Mouse (Mus musculus): ENCODE results near the gene Emg1. TPM values are rescaled to one million over a fixed set of nuclear protein-coding genes. Genes with fewer than 3 reads are reported as not detected.
A peak's percentile ranks its signal among the peaks of the same experiment; 100 is the strongest.

Gene Emg1
- polyA plus RNA-seq, 1 experiment from 2014 or later = 201 TPM

GRCm38 (mm10) chr6:124746654-124747632 lies 35.0 kb upstream of the Emg1 start:
- Histone ChIP-seq H3K4me2 (replicated peaks) (peak overlapping the region; percentile 94), H3K9ac (peak overlapping the region; percentile 84; the same call in 1 of the 2 replicates), H3K4me3 (peak overlapping the region; percentile 54), H3K36me3 (peaks cover 67% of the 10 kb centered on the region), H3K27ac (no peak overlapping the region; the same call in 1 of the 2 replicates), H3K27me3 (no peaks in the 10 kb centered on the region), H3K9me3 (no peaks in the 10 kb centered on the region), H3K4me1 (peaks cover 28% of the 10 kb centered on the region)
- 90% methylated on average over 7 of the region's 7 CpGs for WGBS
- no peak for ATAC-seq (ENCODE audit: low FRiP score, low read depth)

- H3K36me3 ChIP-seq = peaks cover 67% of the 10 kb centered on the region
- peaks cover 33% of the 10 kb centered on the region for H3K4me1 ChIP-seq
- H3K4me3 ChIP-seq = peak overlapping the region; percentile 54
- peak; percentile 4; the same call in 1 of the 2 replicates for ATAC-seq (ENCODE audit: low FRiP score, low read depth)
- H3K27me3 ChIP-seq = no peaks in the 10 kb centered on the region
- no peaks in the 10 kb centered on the region for H3K9me3 ChIP-seq
- H3K9ac ChIP-seq = peak overlapping the region; percentile 84
- WGBS = 16% methylated on average over 8 of the region's 8 CpGs
- peak overlapping the region; percentile 88 for H3K27ac ChIP-seq
- peak overlapping the region; percentile 94 for H3K4me2 ChIP-seq (replicated peaks)
Measured at GRCm38 (mm10) chr6:124746296-124746605, 34.3 kb upstream of the Emg1 start.

DNA sequence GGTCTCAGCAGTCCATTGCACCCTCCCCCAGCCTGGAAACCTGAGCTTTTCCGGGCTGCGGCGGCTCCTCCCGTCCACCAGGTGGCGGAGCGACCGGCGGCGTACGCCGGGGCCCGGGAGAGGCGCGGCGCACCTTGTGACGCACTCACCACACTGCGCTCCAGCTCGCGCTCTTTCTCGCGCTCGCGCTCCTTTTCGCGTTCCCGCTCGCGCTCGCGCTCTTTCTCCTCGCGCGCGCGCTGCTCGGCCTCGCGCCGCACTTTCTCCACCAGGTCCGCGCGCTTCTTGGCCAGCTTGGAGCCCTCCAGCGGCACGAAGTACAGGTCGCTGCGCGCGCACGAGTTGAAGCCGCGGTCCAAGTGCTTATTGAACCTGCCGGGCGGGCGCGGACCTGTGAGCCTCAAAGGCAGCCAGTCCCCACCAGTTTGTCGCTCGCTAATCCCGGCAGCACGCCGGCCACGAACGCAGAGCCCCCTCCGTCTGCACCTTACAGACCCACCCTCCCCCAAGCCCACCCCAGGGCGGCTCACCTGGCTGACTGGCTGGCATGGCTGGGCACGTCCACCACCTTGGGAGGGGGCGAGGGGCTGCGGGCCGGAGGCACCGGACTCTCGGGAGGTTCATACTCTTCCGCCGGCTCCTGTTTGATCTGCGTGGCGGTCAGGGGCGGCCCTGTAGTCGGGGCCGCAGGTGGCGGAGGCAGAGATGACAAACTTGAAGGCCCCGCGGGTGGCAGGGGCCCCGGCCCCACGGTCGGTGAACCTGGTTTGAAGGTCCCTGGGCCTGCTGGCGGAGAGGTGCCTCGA lies 33.7 kb upstream of the Emg1 start:
- under 1% methylated on average over 77 of the region's 85 CpGs for WGBS
- Histone ChIP-seq H3K9me3 (no peaks in the 10 kb centered on the region), H3K27me3 (no peaks in the 10 kb centered on the region), H3K4me3 (peak overlapping the region; percentile 54), H3K9ac (peak overlapping the region; percentile 84), H3K4me2 (replicated peaks) (peak overlapping the region; percentile 94), H3K27ac (peak overlapping the region; percentile 88), H3K36me3 (peaks cover 67% of the 10 kb centered on the region), H3K4me1 (peaks cover 33% of the 10 kb centered on the region)
- peak; percentile 77 for ATAC-seq (ENCODE audit: low FRiP score, low read depth)

DNA sequence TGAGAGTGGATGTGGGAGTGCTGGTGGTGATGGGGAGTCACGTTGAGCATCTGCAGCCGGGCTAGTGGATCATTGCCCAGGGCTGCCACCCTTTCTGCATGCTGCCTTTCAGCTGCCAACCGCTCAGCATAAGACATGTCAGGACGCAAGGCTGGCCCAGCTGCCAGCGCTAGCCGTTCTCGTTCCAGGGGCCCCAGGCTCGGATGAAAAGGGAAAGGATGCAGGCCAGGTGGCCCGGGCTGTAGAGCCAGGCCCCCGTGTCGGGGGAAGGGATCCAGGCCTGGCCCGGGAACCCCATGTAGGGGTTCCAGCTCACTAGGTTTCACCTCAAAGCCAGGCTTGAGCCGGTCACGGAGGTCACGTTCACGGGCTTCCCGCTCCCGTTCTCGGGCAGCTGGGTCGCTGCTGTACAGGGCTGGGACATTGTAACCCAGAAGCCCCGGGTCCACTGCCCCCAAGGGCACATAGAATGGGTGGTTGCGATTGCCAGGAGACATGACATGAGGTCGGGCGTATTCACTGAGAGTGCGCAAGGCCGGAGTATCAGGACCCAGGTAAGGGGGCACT lies 32.9 kb upstream of the Emg1 start:
- peaks cover 64% of the 10 kb centered on the region for H3K36me3 ChIP-seq
- H3K4me1 ChIP-seq = peaks cover 37% of the 10 kb centered on the region
- no peak for ATAC-seq (ENCODE audit: low FRiP score, low read depth)
- WGBS = 70% methylated on average over 26 of the region's 26 CpGs
- no peaks in the 10 kb centered on the region for H3K27me3 ChIP-seq
- H3K9me3 ChIP-seq = no peaks in the 10 kb centered on the region
- H3K9ac ChIP-seq = peak overlapping the region; percentile 66
- peak overlapping the region; percentile 94 for H3K4me2 ChIP-seq (replicated peaks)
- H3K4me3 ChIP-seq = peak overlapping the region; percentile 54
- peak overlapping the region; percentile 74; the same call in 1 of the 2 replicates for H3K27ac ChIP-seq

- 89% methylated on average over 8 of the region's 8 CpGs for WGBS
- ATAC-seq (ENCODE audit: low FRiP score, low read depth) = no peak
- H3K4me2 ChIP-seq (replicated peaks) = no peak overlapping the region
- H3K36me3 ChIP-seq = peaks cover 63% of the 10 kb centered on the region
- H3K27me3 ChIP-seq = no peaks in the 10 kb centered on the region
- H3K9ac ChIP-seq = peak overlapping the region; percentile 26; the same call in 1 of the 2 replicates
- no peaks in the 10 kb centered on the region for H3K9me3 ChIP-seq
- H3K4me1 ChIP-seq = peaks cover 47% of the 10 kb centered on the region
- no peak overlapping the region for H3K4me3 ChIP-seq
- no peak overlapping the region for H3K27ac ChIP-seq
Measured at GRCm38 (mm10) chr6:124743647-124744046, 31.7 kb upstream of the Emg1 start.

DNA sequence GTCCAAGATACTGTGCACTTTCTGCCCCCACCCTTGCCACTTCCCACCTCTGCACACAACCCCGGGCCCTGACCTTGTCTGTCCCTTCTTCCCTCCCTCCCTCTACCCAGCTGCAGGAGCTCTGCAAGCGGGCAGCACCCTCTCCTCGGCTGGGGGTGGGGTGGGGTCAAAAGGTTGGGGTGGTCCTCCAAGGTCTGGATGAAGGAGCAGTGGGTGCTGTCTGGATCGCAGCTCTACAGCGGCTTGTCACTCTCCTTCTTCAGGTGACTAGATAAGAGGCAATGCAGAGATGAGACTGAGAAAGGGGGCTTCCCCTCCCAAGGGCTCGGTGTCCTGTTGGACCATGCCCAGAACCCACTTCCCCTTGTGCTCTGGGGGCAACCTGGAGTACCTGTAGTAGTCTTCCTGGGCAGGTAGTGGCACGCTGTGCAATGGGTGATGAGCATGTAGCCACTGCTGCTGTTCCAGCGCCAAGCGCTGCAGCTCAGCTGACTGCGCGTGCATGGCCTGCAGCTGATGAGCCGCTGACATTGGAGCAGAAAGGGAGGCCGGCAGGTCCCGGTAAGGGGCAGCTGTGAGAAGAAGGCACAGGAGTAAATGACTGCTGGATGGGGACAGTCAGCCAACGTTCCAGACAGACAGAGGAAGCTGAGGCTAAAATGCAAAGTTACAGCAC lies 31.0 kb upstream of the Emg1 start:
- H3K9me3 ChIP-seq = no peaks in the 10 kb centered on the region
- H3K4me1 ChIP-seq = peaks cover 51% of the 10 kb centered on the region
- no peak overlapping the region for H3K4me3 ChIP-seq
- no peak overlapping the region for H3K27ac ChIP-seq
- WGBS = 92% methylated on average over 15 of the region's 15 CpGs
- no peak overlapping the region for H3K4me2 ChIP-seq (replicated peaks)
- peak overlapping the region; percentile 26; the same call in 1 of the 2 replicates for H3K9ac ChIP-seq
- no peaks in the 10 kb centered on the region for H3K27me3 ChIP-seq
- peaks cover 57% of the 10 kb centered on the region for H3K36me3 ChIP-seq
- no peak for ATAC-seq (ENCODE audit: low FRiP score, low read depth)

- no peak for ATAC-seq (ENCODE audit: low FRiP score, low read depth)
- Histone ChIP-seq H3K36me3 (peaks cover 45% of the 10 kb centered on the region), H3K27ac (peak overlapping the region; percentile 99), H3K4me1 (peaks cover 47% of the 10 kb centered on the region), H3K9ac (peak overlapping the region; percentile 62), H3K4me2 (replicated peaks) (peak overlapping the region; percentile 71), H3K9me3 (no peaks in the 10 kb centered on the region), H3K4me3 (peak overlapping the region; percentile 74), H3K27me3 (no peaks in the 10 kb centered on the region)
- WGBS = 75% methylated on average over 3 of the region's 3 CpGs
Measured at GRCm38 (mm10) chr6:124741842-124742241, 29.9 kb upstream of the Emg1 start.

GRCm38 (mm10) chr6:124740888-124741761 lies 29.1 kb upstream of the Emg1 start, which contains the start of gene Grcc10:
Gene Grcc10 (minus strand): TSS chr6:124741374.
- peak within 1 kb of the TSS; percentile 99 for H3K27ac ChIP-seq
- WGBS = under 1% methylated on average over 41 of the region's 41 CpGs
- peak within 1 kb of the TSS; percentile 71 for H3K4me2 ChIP-seq (replicated peaks)
- peak within 1 kb of the TSS; percentile 74 for H3K4me3 ChIP-seq
- no peaks in the 10 kb centered on the region for H3K27me3 ChIP-seq
- H3K9me3 ChIP-seq = no peaks in the 10 kb centered on the region
- peak within 1 kb of the TSS; percentile 87 for H3K9ac ChIP-seq
- peaks cover 40% of the 10 kb centered on the region for H3K36me3 ChIP-seq
- peaks cover 39% of the 10 kb centered on the region for H3K4me1 ChIP-seq
- peak; percentile 85 for ATAC-seq (ENCODE audit: low FRiP score, low read depth)

DNA sequence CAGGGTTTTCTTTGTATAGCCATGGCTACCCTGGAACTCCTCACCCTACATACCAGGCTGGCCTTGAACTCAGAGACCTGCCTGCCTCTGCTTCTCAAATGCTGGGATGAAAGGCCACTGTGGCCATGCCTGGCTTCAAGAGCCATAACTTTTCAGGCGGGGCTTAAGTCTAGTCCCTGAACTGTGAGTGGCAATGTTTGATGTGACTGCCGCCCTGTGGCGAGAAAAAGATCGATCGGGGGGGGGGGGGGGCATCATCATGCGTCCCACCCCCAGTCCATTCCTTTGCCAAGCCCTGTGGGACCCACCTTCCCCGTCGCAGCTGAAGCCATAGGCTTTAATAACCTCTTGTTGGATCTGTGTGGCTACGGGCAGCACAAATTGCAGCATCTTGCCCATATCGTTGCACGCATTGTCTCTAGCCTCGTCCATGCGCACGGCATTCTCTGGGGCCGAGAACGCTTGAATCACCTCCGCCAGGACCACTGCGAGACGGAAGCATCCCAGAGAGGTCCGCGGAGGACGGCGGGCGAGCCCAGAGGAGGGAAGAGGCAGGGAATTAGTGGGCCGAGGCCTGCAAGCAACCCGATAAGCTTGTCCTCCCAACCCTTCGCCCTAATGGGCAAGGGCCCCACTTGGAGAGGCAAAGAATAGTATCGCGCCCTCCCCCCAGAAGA lies 28.4 kb upstream of the Emg1 start:
- H3K4me2 ChIP-seq (replicated peaks) = peak overlapping the region; percentile 71
- no peaks in the 10 kb centered on the region for H3K9me3 ChIP-seq
- H3K9ac ChIP-seq = peak overlapping the region; percentile 87
- H3K27me3 ChIP-seq = no peaks in the 10 kb centered on the region
- peak; percentile 3 for ATAC-seq (ENCODE audit: low FRiP score, low read depth)
- peaks cover 40% of the 10 kb centered on the region for H3K36me3 ChIP-seq
- H3K4me3 ChIP-seq = peak overlapping the region; percentile 74
- H3K4me1 ChIP-seq = peaks cover 36% of the 10 kb centered on the region
- H3K27ac ChIP-seq = peak overlapping the region; percentile 99
- 1% methylated on average over 29 of the region's 29 CpGs for WGBS

DNA sequence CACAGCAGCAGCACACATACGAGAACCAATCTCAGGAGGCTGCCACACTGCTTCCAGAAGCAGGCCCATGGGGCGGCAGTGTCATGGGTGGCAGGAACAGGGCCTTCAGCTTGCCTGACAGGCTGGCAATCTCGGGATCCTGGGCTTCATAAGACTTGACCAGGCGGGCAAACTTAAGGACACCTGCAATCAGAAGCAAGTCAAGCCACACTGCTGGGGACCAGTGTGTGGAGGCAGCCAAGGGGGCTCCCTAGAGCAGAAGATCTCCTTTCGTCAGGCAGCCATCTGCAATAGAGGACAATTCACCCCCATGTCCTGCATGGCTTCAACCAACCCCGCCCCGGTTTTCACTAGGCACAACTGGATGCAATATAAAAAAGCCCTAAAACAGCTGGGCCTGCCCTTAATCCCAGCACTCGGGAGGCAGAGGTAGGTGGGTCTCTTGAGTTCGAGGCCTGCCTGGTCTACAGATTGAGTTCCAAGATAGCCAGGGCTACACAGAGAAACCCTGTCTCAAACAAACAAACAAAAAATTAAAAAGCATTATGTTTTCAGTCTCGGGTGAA lies 27.3 kb upstream of the Emg1 start:
- Histone ChIP-seq H3K4me2 (replicated peaks) (peak overlapping the region; percentile 71), H3K27ac (peak overlapping the region; percentile 99; the same call in 1 of the 2 replicates), H3K9ac (no peak overlapping the region), H3K27me3 (no peaks in the 10 kb centered on the region), H3K36me3 (peaks cover 30% of the 10 kb centered on the region), H3K9me3 (no peaks in the 10 kb centered on the region), H3K4me3 (peak overlapping the region; percentile 74), H3K4me1 (peaks cover 28% of the 10 kb centered on the region)
- WGBS = 83% methylated on average over 10 of the region's 10 CpGs
- no peak for ATAC-seq (ENCODE audit: low FRiP score, low read depth)

All from limb, embryonic 13.5 days (tissue).